Mouse (Mus musculus): Measurements from ENCODE around the gene Trp53bp2. TPM values are rescaled to one million over a fixed set of nuclear protein-coding genes. Genes with fewer than 3 reads are reported as not detected.

The Trp53bp2 gene
- total RNA-seq, 2 experiments from 2014 or later = 12.6 to 15.5 TPM

DNA sequence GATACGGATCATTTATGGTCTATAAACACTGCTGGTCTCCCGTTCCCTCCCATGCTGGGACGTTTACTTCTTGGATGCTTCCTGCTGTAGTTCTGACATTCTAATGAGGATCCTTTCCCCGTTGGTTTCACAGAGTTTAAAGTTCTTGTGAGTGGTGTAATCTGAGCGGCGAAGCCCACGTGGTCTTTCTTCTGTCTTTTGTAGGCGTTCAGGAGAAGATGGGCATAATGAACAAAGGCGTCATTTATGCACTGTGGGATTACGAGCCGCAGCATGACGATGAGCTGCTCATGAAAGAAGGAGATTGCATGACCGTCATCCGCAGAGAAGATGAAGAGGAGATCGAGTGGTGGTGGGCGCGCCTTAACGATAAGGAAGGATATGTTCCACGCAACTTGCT is 49.6 kb downstream of the Trp53bp2 start:
- no peak for DNase-seq
- intact Hi-C loops (cut with DNase I) = no loop called here

GRCm38 (mm10) chr1:182459436-182459835 is 50.5 kb downstream of the Trp53bp2 start:
- no peak for DNase-seq
- intact Hi-C loops (cut with DNase I) = no loop called here

DNA sequence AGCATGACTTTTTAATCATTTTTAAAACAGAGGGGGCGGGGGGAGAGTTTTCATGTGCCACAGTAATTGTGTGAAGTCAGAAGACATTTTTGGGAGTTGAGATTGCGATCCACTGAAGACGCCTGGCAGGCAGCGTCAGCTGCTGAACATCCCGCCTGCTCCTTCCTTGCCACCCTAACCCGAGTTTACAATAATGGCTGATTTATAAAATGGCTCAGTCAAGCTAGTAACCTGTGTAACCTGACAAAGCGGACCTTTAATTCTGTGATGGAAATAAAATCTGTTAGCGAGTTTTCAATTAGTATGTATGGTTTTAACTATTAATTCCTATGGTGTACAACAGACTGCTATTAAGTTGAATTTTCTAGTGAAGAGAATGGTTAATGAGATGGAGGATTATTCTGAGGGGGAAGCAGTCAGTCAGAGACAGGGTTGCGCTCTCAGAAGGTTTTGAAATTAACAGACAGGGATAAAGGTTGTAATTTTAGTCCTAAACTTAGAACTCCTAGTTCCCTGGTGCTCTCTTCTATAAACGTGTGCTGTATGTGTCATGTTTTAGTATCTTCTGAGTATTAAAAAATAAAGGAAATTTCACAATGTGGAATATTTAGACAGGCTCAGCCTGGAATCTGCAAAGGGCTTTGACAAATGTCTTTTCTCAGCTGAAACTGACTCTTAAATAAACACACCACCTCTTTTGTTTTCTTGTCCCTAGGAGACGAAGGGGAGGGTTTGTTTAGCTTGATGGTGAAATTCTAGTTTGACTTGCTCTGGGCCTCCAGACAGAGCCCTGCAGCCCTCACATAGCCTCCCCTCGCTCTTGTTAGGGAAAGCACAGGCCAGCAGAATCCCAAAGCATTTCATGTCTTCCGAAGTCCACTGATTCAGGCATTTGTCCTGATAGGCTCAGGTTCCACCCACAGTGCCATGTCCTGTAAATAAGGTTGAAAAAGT is 51.6 kb downstream of the Trp53bp2 start:
- intact Hi-C loops (cut with DNase I) = loop anchor here (5.0 kb wide), 1 partner anchor 53 kb away; the partner anchor contains the start of gene Trp53bp2
- no peak for DNase-seq

- peak; percentile 26 to 39 for DNase-seq
- intact Hi-C loops (cut with DNase I) = loop anchor here (5.0 kb wide), 1 partner anchor 54 kb away; the partner anchor contains the start of gene Trp53bp2
Measured at GRCm38 (mm10) chr1:182461261-182461660, 52.3 kb downstream of the Trp53bp2 start.

DNA sequence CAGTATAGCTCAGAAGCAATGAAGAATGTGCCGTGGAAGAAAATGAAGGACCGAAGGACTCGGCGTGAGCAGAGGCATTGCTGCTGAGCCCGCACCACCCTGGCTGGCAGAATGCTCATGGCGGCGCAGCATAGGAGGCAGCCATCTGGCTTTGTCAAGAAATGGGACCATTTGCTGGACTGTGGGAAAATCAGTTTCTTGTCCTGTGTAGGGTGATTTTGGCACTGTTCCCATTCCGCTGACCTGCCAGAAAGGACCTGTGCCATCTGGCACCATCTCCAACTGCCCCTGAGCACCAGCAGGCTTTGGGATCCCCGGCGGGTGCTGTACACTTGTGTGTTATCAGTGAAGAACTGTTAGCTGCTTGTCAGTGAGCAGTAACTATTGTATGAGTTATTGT is 52.8 kb downstream of the Trp53bp2 start:
- peak; percentile 48 to 64 for DNase-seq
- intact Hi-C loops (cut with DNase I) = loop anchor here (5.0 kb wide), 1 partner anchor 55 kb away; the partner anchor contains the start of gene Trp53bp2

DNA sequence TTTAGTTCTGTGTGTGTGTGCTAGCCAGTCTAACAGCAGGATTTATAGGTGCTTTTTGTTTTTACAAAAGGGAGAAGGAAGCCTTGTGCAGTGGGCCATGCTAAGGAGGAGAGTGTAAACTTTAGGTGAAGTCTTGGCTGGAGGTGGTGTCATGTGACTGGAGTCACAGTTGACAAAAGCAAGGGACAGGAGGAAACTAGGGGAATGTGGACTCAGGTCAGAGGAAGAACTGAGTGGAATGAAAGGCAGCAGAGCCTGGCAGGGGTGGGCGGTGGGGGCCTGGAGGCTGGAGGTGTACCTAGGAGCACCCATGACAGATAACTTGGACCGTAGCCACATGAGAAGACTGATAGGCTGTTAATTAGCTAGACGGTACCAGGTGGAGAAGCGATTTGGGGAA is 56.3 kb downstream of the Trp53bp2 start:
- intact Hi-C loops (cut with DNase I) = no loop called here
- DNase-seq = no peak

DNA sequence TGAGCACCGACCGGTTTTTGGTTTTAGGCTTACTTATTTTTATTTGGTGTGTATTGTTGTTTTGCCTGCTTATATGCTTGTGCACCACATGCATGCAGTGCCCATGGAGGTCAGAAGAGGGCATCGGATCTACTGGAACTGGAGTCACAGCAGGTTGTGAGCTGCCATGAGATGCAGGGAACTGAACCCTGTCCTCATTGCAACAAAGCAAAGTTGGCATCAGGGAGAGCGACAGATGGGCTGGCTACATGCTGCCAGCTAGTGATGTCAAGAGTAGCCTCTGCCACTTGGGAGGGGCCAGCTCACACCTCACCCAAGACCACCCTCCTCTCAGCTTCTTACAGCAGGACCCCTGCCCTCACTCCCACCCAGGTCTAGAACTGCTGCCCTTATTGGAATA is 57.0 kb downstream of the Trp53bp2 start:
- intact Hi-C loops (cut with DNase I) = no loop called here
- DNase-seq = no peak

- intact Hi-C loops (cut with DNase I) = no loop called here
- no peak for DNase-seq
Measured at GRCm38 (mm10) chr1:182475005-182475796, 66.2 kb downstream of the Trp53bp2 start.

DNA sequence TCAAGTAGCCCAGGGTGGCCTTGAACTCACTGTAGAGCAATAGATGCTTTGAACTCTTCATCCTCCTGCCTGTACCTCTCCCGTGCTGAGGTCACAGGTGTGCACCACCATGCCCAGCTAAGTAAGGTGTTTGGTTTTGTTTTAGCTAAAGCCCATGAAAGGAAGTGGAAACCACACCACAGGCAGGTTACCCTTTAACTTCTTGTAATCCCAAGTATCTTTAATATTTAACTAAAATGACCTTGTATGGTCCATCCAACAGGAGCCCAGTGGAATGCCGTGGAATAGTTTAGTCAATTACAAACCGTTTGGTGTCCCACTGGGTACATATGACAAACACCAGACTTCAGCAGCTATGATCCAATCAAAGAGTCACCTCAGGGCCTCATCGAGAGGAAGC is 70.0 kb downstream of the Trp53bp2 start:
- intact Hi-C loops (cut with DNase I) = no loop called here
- no peak for DNase-seq

DNA sequence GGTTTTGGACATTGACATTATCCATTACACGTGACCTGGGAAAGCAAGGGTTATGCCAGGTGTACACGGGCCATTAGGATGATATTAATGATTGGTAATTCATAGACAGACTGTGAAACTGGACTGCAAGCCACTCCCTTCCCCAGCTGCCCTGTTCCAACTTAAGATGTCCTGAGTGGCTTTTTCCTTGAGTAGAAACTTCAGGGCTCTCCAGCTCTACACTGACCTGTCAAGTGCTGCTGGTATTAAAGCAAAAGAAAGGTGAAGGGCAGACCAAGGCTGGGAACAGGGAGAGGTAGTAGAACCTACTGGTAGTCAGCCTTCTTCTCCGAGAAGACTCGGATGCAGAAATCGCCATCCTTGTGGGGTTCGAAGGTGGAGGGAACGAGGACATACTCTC is 72.2 kb downstream of the Trp53bp2 start:
- intact Hi-C loops (cut with DNase I) = no loop called here
- no peak for DNase-seq

GRCm38 (mm10) chr1:182481646-182482295 is 72.8 kb downstream of the Trp53bp2 start:
- DNase-seq = no peak
- intact Hi-C loops (cut with DNase I) = no loop called here

- no peak for DNase-seq
- intact Hi-C loops (cut with DNase I) = no loop called here
Measured at GRCm38 (mm10) chr1:182482991-182483909, 74.3 kb downstream of the Trp53bp2 start.

DNA sequence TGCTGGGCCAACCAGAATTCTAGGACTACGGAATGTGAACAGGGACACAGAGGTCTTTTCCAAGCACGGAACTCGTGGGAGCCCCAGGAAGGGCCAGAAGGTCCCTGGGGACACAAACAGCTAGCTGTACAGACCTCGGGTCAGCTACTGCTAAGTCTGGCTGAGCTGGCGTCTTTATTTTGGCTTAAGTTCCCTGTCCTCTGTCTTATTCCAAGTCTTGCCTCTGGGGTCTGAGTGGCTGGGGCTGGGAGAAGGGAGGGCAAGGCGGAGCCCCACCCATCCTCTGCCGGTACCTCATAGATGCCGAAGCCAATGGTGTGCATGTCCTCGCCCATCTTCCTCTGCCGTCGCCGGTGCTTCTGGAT is 74.9 kb downstream of the Trp53bp2 start:
- peak; percentile 45 to 49 for DNase-seq
- intact Hi-C loops (cut with DNase I) = no loop called here

DNA sequence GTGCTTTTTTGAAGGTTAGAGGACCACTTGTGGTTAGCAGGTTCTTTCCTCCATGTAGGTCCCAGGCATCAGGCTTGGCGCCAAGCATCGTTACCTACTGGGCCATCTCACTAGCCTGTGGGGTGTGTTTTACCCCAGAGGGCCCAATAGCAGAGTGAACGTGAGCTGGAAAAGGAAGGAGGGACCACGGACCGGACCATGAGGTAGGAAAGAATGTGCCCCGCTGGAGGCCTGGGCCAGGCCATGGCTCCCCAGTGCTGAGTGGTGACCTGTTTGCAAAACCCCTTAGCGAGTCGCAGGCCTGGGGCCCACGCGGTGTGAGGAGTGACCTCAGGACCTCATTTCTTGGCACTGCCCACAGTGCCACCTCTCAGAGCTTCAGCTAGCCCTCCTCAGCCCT is 79.5 kb downstream of the Trp53bp2 start:
- DNase-seq = no peak
- intact Hi-C loops (cut with DNase I) = loop anchor here (5.0 kb wide), 1 partner anchor 111 kb away; no protein-coding TSS in a partner anchor

DNA sequence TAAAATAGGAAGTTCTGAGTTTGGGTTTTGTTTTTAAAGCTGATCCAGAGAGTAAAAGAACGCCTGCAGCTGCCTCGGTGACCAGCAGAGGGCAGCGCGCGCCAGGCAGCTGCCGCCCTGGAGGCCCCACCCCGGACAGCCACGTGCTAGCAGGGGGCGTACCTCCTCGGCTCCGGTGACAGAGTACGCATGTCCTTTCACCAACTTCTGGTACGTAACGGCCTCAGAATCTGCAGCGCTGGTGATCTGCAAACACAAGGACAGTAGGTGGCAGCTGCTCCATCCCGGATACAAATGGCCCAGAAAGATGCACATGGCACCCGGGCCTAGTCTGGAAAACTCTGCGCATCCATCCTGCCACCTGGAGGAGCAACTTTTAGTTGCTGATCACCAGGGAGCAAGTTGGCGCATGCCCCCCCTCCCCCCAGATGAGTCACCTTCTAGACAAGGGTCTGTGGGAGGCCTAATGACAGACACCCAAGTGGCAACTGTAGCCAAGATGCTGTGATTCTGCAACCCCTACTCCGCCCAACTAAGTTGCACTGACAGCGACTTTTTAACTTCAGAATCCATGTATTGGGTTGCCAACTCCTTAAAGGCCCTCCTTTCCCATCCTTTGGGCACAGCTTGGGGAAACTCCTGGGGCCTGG is 81.0 kb downstream of the Trp53bp2 start:
- peak; percentile 94 to 96 for DNase-seq
- intact Hi-C loops (cut with DNase I) = loop anchor here (1.0 to 5.0 kb wide), 3 partner anchors 27 to 113 kb away; partner anchors contain the start of gene Capn2

DNA sequence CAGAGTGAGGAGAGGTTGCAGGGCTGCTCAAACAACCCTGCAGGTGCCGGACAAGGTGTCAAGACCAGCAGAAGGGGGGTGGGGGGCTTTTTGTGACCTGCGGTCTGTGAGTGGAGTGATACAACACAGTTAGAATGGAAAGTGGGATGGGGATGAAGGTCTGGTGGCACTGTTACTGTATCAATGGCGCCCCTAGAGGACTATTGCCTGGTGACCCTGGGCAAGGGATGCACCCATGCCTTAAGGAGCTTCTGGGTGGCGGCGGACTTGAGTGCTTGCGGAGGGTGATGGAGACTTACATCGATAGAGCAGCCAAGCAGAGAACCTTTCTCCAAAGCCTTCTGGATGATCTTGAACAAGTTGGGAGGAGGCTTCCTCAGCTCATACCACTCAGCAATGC is 81.6 kb downstream of the Trp53bp2 start:
- intact Hi-C loops (cut with DNase I) = no loop called here
- DNase-seq = no peak

DNA sequence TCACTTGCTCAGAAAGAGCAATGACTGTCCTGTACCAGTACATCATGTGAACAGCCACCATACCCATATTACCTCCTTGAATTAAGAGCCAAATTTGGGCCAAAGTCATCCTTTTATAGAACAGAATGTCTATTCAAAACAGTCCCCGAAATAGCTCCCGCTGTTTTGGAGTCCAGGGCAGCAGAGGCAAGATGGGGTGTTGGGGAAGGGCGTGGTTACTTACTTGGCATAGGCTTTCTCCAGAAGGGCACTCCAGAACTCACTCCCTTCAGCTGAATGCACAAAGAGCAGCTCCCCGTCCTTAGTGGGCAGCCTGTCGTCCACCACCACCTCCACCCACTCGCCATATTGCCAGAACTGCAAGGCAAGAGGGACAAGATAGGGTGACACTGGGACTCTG is 82.9 kb downstream of the Trp53bp2 start:
- no peak for DNase-seq
- intact Hi-C loops (cut with DNase I) = no loop called here

GRCm38 (mm10) chr1:182494285-182495145 is 85.5 kb downstream of the Trp53bp2 start:
- intact Hi-C loops (cut with DNase I) = no loop called here
- no peak for DNase-seq

Measured in heart, postnatal 14 days (tissue).